Comparison of ENCODE assay signal across 9 mouse cellular contexts in the genomic region with DNA sequence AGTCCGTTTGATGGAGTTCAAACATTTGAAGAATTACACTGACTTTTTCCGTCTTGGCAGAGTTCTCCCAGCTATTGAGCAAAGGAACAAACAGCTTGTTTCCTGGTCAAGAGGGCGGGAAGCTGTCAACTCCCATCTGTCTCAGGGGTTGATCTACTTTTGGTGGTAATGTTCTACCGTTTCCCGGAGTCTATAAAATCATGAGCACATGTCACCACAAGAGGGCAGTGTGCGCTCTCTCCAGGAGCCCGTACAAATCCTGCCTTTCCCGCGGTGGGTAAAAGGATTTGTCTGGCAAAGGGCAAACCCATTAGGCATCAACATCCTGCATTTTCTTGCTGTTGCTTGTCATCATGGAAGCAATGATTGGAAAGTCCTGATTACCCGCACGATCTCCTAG.
DNase-seq lines count a peak whose midpoint lies in the region; ATAC-seq lines count a peak whose summit lies in the region.
"Had no signal": no experiment of that assay in that cellular context is flagged by ENCODE, and none has a peak within 500 bp of the region (broad histone marks: within the 10 kb centered on the region; RNA-seq: fewer than 3 reads in every experiment).

No protein-coding gene starts in this region.

- H3K27me3 ChIP-seq in hindbrain, embryonic 11.5 days (ENCODE audit: control insufficient read depth, insufficient read depth, low read length), result no peaks in the 10 kb centered on the region
- H3K27me3 ChIP-seq: liver, embryonic 15.5 days had no signal

- no peaks in the 10 kb centered on the region for H3K9me3 ChIP-seq in hindbrain, embryonic 11.5 days (ENCODE audit: control insufficient read depth, low read length)
- H3K9me3 ChIP-seq: liver, embryonic 15.5 days had no signal

- no peak overlapping the region for H3K4me2 ChIP-seq in hindbrain, embryonic 11.5 days (replicated peaks; ENCODE audit: low read depth, low read length)
- H3K4me2 ChIP-seq: liver, embryonic 15.5 days had no signal

- H3K4me3 ChIP-seq in hindbrain, embryonic 11.5 days (ENCODE audit: low read depth, low read length), result no peak overlapping the region
- H3K4me3 ChIP-seq: liver, embryonic 15.5 days had no signal

- no peak overlapping the region for H3K27ac ChIP-seq in hindbrain, embryonic 11.5 days (ENCODE audit: low read depth, low read length)
- H3K27ac ChIP-seq: liver, embryonic 15.5 days had no signal

- WGBS in hindbrain, embryonic 11.5 days, result 12% methylated on average over 11 of the region's 11 CpGs

- ATAC-seq in hindbrain, embryonic 11.5 days (ENCODE audit: low FRiP score), result no peak

- no peaks in the 10 kb centered on the region for H3K36me3 ChIP-seq in hindbrain, embryonic 11.5 days (ENCODE audit: control insufficient read depth, insufficient read depth, low read length)
- H3K36me3 ChIP-seq: liver, embryonic 15.5 days had no signal

- H3K9ac ChIP-seq in hindbrain, embryonic 11.5 days (ENCODE audit: low read depth, low read length), result no peak overlapping the region
- H3K9ac ChIP-seq: liver, embryonic 15.5 days had no signal

- peak; percentile 2 for DNase-seq in T-cell, adult 2 months (ENCODE audit: low spot score)
- peak; percentile 53 for DNase-seq in cerebellum, adult 9-10 months
- DNase-seq in frontal cortex, postnatal 10 days (ENCODE audit: low spot score in 2 of 2), result peak; percentile 53 to 80
- peak; percentile 92 for DNase-seq in hindbrain, embryonic 11.5 days (ENCODE audit: low spot score)
- DNase-seq in layer of hippocampus, adult 9-11 months, result peak; percentile 56
- peak; percentile 89 for DNase-seq in lung, postnatal 10 days
- peak; percentile 73 for DNase-seq in right cerebral cortex, adult 18-20 months
- peak; percentile 61 to 70 for DNase-seq in urinary bladder, postnatal 36 days (ENCODE audit: low spot score in 2 of 2)

- H3K4me1 ChIP-seq in hindbrain, embryonic 11.5 days (replicated peaks; ENCODE audit: control insufficient read depth, insufficient read depth, low read length), result no peaks in the 10 kb centered on the region
- H3K4me1 ChIP-seq: liver, embryonic 15.5 days had no signal

Comparison
In these comparisons a context has a peak if more than half of its experiments do, and no peak if none do; other contexts are left out.
1. DNase-seq: peak in every context shown above with its lines; median percentile 92 in hindbrain, embryonic 11.5 days; 89 in lung, postnatal 10 days; 73 in right cerebral cortex, adult 18-20 months; 66 in frontal cortex, postnatal 10 days; 66 in urinary bladder, postnatal 36 days; 56 in layer of hippocampus, adult 9-11 months; 53 in cerebellum, adult 9-10 months; 2 in T-cell, adult 2 months.